Mouse (Mus musculus) myocyte (in vitro differentiated cells): Measurements from ENCODE around the gene Eefsec.

Source experiments
- CEBPB ChIP-seq: IDR thresholded peaks from 2 replicates; pipeline ENCODE4 v1.6.1; 2011; ENCODE audit warnings: mild to moderate bottlenecking, moderate library complexity; ENCODE audit not compliant: poor library complexity, insufficient read depth, severe bottlenecking
- E2F4 ChIP-seq: IDR thresholded peaks from one replicate; pipeline ENCODE4 v1.6.1; 2011; ENCODE audit warnings: mild to moderate bottlenecking, control low read depth, moderate library complexity; ENCODE audit not compliant: insufficient read depth
- MAX ChIP-seq: IDR thresholded peaks from one replicate; pipeline ENCODE4 v1.6.1; 2011; ENCODE audit warnings: low read depth, mild to moderate bottlenecking, control low read depth
- MYOD1 ChIP-seq, 3 experiments: IDR thresholded peaks; one replicate each; pipeline ENCODE4 v1.6.1; 2011; ENCODE audit warnings: control low read depth in 2 of 3, low read depth in 2 of 3, mild to moderate bottlenecking in 2 of 3, moderate library complexity in 1 of 3; ENCODE audit not compliant: insufficient read length in 2 of 3, control insufficient read depth in 1 of 3
- MYOG ChIP-seq, 3 experiments: IDR thresholded peaks; one replicate each; pipeline ENCODE4 v1.6.1; 2011; ENCODE audit warnings: control low read depth in 2 of 3, low read depth in 2 of 3, mild to moderate bottlenecking in 2 of 3; ENCODE audit not compliant: insufficient read length in 2 of 3, control insufficient read depth in 1 of 3, insufficient read depth in 1 of 3
- POLR2A ChIP-seq: IDR thresholded peaks from one replicate; pipeline ENCODE4 v1.6.1; 2011; ENCODE audit warnings: low read depth, mild to moderate bottlenecking, control low read depth, moderate library complexity; ENCODE audit not compliant: insufficient read length
- POLR2AphosphoS2 ChIP-seq: IDR thresholded peaks from one replicate; pipeline ENCODE4 v1.6.1; 2011; ENCODE audit warnings: low read depth, control low read depth; ENCODE audit not compliant: insufficient read length
- REST ChIP-seq: IDR thresholded peaks from one replicate; pipeline ENCODE4 v1.6.1; 2011; ENCODE audit warnings: mild to moderate bottlenecking, control low read depth, moderate library complexity; ENCODE audit not compliant: insufficient read depth, insufficient read length
- SRF ChIP-seq: IDR thresholded peaks from one replicate; pipeline ENCODE4 v1.6.1; 2011; ENCODE audit warnings: low read depth; ENCODE audit not compliant: control insufficient read depth, insufficient read length
- TCF12 ChIP-seq: IDR thresholded peaks from one replicate; pipeline ENCODE4 v1.6.1; 2011; ENCODE audit warnings: mild to moderate bottlenecking, control low read depth; ENCODE audit not compliant: poor library complexity, insufficient read depth, severe bottlenecking
- TCF3 ChIP-seq: IDR thresholded peaks from one replicate; pipeline ENCODE4 v1.6.1; 2011; ENCODE audit warnings: low read depth, control low read depth; ENCODE audit not compliant: insufficient read length
- USF1 ChIP-seq: IDR thresholded peaks from one replicate; pipeline ENCODE4 v1.6.1; 2011; ENCODE audit warnings: low read depth, mild to moderate bottlenecking, control low read depth, moderate library complexity

DNA sequence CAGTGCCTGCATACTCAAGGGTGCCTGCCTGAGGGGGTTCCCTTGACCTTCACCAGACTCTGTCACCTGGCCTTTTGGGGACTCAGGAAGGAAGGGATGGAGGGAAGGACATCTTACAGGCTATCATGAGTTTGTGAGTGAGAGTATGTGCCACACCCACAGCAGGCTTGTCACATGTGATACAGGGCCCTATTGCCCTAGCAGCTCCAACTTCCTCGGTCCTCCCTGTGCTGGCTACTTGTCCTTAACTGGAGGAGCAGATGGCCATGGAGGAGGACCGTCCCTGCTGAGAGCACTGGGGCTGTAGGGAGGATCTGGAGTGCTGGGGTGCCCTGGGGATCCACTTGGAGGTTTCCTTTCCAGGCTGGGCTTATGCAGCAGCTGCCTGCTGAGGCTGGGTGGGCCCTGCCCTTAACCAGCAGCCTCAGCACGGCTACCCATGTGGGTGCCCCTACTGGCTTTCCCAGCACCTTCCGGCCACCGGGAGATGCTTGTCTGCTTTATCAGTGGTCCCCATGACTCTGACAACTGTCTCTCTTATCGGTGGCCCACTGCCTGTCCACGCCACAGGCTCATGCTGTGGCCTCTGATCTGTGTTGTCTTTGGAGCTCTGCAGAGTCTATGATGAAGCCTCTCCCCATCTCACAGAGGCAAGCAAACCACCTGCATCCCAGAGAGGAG is 194.4 kb downstream of the Eefsec start:
- TF ChIP-seq MYOD1 (IDR thresholded peaks at IDR 0.05; ENCODE audit: control insufficient read depth in 1 of 3, insufficient read length in 2 of 3, low read depth in 2 of 3) (no peak), POLR2A (no peak), CEBPB (no peak), TCF12 (no peak), USF1 (no peak), E2F4 (no peak), MYOG (IDR thresholded peaks at IDR 0.05; ENCODE audit: control insufficient read depth in 1 of 3, insufficient read depth in 1 of 3, insufficient read length in 2 of 3, low read depth in 2 of 3) (no peak), SRF (no peak), TCF3 (no peak), POLR2AphosphoS2 (no peak), MAX (no peak), REST (no peak)
